Mouse (Mus musculus): Measurements from ENCODE around the gene E2f8.

E2f8 gene

DNA sequence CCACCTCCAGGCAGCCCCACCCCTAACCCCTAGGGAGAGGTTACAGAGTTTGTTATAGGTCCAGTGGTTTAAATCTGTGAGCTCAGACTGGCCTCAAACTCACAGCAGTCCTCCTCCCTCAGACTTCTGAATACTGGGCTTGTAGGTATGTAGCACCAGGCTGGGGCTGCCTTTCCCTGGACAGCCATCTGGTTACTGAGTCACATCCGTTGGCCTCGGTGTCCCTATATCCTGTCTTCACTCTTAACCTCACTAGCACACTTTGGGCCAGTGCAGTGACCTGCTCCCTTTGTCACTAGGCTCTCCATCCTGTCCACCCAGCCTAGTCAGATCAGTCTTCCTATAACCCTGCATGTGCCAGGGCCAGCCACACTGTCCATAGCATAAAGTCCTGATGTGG lies 7.4 kb upstream of the E2f8 start:
- no peak for DNase-seq

DNA sequence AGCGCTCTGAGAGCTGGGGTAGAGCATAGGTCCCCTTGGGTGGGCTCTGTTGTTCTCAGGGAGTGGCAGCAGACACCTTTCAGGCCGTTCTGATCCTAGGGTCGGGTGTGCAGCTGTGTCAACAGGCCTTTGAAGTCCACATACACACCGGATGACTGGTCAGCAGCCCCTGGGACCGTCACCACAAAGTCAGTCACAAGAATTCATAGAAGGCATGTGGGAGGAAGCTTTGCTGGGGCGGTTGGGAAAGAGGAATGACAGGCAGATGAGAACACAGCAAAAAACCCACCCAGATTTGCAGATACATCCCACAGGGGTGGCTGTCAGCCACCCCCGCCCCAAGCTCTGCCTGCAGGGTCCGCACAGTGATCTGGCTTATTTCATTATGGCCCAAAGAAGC lies 6.6 kb upstream of the E2f8 start:
- no peak for DNase-seq

DNA sequence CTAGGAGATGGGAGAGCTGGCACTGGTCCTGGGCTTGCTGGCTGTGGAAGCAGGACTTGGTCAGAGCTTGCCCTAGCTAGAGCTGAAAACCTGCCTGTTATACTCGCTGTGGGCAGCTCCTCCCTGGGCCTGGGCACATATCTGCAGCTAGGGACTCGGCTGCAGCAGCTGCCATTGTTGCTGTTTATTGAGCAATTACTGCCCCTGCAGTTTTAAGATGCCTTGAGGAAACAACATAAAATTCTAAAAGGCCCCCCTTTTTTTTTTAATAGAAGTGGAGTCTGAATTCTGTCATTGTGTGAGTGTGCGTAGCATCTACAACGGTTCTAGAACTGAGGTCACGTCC lies 2.8 kb upstream of the E2f8 start:
- no peak for DNase-seq

DNA sequence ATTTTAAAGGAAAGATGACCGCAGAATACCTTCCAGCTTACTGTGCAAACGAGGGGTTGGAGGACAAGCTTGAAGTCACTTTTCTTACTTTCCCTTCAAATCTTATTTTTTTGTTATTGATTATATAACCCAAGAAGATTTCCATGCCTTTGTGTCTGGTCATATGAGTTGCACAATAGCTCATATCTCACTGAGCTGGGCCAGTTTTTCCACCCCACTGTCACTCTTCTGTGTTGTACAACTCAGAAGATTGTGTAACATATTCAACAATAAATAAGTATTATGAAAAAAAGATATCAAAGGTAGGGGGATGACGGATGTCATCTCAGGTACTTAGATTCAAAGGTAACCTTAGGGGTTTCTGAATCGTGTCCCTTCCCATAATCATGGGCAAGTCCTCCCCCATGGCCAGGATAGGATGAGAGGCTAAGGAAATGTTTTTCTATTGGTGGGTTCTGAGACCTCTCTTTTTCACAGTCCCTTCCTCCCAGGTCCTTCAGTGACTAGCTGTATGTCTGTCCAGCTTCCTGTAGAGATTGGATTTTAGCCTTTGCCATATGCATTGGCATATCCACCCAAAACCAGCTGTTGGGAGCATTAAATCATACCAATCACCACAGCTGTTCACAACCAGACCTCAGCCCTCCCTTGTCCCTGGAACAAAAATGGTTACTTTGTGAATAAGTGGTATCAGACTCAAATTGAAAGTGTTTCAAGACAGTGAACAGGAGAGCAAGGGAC lies 2.3 kb upstream of the E2f8 start:
- DNase-seq: no peak

DNA sequence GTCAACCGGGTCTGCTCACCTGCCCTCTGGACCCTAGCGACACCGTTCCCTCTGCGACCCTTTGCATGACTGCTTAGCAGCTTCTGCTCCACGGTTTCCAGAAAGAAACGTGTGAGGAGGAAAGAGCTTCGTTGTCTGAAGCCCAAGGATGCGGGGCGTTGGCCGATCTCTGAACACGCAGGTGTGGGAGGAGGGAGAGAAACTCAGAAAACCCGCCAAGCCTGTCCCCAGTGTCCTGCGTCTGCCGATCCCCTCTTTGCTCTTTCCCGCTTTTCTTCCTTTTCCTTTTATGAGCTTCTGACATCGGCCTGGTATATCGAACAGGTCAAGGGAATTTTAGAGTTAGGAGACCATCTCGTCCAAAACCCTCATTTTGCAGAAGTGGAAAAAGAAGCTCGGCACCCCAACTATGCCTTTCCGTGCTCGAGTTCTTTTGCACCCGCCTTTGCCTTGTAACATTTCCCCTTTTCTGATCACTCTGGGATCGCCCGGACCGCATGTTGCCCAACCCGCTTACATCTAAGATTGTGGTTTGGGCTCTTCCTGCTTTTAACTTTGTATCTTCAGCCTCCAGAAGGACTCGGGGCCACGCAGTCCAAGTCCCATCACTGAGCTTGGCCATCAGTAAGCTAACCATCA lies 694 bp upstream of the E2f8 start:
- DNase-seq: no peak

DNA sequence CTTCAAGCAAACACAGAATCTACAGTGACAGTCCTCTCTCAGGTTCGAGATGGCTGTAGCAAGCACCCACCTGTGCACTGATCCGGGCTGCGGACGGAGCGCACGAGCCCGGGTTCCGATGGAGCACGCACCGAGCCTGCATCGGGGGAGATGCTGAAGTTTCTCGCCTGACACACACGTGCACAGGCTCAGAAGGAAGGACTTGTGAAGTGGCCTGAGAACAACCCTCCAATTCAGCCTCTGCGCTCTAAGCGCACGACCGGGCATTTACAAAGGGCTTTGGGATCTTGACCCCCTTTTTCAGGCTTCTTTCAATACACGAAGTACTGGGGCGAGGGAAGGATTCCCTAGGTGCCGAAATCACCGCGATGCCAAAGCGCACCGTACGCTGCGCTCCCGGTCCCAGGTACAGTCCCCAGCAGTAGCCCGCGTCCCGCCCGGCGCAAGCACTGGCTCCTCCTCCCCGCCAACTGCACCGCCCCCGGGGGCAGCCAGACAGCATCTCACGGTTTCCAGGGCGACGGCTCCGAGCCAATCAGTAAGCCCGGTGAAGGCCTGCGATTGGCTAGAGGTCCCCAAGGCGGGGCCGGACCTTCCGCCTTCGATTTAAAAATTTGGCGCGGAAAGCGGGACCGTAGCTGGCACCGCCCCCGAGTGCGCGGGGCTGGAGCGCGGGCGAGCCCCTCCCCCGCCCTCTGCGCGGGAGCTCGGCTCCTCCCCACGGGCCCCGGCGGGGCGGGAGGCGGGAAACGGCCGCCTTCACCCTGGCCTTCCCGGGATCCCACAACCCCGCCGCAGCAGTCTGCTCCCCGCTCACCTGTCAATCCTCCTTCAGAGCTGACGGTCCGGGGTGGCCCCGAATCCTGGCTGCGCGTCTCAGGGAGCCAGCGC lies 560 bp downstream of the E2f8 start:
- DNase-seq: peak; percentile 96

DNA sequence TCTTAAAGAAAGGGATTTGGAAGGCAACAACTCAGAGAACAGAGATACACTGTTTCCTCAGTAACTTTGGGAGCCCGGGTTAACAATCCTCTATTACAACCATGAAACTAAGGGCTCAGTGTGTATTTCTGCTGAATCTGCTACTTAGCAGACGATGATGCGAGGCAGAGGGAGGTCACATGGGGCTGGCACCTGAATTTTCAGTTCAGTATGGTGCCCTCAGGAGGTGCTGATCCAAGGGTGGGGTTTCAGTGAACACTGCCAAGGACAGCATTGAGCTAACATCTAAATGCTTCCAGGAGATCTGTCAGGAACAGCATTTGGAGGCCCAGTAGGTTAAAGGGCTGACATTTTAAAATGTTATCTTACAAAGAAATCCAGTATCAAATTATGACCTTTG lies 1.8 kb downstream of the E2f8 start:
- no peak for DNase-seq

DNA sequence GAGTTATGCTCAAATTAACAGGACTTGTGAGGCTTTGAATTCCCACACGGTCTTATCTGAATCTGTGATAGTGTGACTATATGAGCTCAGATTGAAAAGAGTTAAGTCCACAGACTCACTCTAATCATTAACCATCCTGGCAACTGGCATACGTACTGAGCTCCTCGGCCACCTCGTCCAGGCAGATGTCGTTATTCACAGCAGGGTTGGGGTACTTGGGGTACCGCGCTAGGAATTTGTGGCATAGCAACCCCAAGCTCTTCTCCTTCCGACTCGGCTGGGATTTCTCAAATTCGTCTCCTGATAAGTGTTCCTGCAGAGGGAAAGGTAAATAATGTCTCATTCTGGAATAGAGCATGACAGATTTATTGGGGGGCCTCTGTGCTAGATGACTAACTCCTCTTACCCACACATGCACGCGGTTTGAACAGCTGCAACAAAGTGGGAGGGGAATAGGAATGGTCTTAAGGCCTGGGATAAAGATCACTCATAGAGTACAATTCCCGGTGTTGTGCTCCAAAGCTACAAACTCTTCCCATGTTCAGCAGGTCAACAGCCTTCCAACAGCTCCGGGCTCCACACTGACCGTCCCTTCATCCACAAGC lies 3.5 kb downstream of the E2f8 start:
- DNase-seq: no peak

DNA sequence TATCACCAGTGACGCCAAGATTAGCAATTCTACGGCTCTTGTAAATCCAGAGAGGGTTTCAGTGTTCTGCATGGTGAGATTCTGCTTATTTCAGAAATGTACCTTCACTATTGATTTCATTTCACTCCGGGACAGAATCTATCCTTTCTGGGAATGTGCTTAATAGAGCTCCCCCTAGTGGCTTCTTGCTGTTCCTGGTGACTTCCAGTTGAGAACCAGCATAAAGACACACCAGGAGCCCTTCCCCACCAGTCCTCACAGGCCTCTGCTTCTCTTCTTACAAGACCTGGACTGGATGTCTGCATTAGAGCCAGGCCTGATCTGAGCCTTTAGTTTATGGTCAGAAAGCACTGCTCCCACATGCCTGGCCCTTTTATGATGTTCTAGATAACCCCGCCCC lies 4.9 kb downstream of the E2f8 start:
- DNase-seq: peak; percentile 59

DNA sequence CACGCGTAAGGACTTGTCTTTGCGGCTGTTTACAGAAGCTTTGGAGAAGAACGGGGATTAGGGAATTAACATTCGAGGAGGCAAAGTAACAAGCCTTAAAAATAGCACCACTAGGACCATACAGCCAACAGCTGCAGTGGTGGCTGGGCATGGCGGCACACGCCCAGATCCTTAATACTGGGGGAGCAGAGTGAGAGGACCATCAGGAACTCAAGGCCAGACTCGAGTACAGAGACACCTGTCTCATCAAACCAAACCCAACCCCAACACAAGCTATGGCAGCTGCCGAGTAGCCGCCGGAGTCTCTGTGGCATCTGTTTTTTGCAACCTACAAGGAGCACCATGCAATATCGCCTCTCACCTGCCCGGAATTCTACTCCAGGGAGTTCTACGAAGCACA lies 6.3 kb downstream of the E2f8 start:
- DNase-seq: no peak

DNA sequence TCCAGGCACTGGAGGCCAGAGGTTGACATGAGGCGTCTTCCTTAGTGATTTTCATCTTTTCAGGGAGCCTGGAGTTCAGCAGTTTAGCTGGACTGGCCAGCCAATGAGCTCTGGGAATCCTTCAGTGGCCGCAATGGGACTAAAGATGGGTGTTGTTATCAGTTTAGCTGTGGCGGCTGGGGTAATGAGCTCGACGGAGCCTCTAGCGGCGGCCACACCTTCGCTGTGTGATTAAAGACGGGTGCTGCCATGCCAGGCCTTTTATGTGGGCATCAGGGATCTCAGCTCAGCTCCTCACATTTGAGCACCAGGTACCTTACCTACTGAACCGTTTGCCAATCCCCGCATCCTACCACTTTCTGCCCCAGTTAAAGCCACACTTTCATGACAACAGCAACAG lies 10.1 kb downstream of the E2f8 start:
- DNase-seq: no peak

DNA sequence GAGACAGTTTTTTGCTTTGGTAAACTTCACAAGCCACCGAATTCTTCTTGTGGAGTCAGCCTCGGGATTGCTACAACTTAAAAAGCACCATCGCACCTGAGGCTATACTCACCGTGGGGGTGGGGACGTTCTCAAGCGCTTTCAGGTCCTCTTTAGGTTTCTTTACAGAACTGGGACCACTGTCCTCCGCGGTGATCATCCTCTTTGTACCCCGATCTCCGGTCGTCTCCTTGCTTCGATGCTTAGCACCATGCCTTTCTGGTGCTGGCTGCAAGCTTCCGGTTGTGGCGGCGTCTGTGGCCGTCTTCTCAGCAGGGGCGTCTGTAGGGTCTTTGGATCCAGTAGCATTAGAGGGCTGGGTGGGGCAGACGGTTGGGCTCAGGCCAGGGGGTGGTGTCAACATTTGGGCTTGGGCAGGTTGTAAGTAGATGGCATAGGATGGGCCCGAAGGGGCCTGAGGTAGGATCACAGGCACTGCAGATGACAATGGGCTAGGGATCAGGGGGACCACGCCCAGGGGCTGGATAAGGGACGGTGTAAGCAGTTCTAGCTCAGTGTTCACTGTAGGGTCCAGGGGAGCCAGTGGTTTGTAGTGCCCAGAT lies 10.7 kb downstream of the E2f8 start:
- no peak for DNase-seq

DNA sequence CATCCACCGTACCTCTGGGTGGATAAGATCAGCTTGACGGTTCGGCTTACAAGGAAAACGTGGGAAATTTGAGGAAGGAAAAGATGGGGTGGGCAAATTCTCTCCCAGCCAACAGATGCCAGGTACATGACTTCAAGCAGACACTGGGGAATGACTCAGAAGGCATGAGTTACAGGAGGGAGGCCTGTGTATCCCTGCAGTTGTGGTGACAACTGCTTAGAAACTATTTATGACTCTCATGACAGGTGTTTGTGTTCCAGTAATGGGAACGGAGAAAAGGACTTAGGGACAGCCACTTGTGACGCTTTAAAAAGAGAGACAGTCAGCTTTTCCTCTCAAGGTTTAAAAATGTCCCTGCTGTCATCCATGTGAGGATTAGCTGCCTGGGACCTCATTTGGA lies 11.3 kb downstream of the E2f8 start:
- no peak for DNase-seq

DNA sequence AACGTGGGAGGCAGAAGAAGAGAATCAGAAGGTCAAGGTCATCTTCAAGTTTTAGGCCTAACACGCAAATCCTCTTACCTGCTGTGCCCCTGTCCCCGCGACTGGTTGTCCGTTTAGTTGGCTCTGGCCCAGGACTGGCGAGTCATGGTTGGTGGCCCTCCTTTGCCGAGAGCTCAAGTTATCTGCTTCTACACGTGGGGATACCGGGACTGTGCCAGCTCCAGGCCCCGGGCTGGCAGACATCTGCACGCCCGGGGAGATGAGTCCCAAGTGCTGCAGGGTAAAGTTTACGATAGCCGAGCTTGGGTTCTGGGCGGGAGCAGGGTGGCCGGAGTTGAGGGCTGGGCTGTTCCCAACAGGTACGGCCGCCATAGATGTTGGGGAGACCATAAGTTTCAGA lies 13.8 kb downstream of the E2f8 start:
- DNase-seq: no peak

DNA sequence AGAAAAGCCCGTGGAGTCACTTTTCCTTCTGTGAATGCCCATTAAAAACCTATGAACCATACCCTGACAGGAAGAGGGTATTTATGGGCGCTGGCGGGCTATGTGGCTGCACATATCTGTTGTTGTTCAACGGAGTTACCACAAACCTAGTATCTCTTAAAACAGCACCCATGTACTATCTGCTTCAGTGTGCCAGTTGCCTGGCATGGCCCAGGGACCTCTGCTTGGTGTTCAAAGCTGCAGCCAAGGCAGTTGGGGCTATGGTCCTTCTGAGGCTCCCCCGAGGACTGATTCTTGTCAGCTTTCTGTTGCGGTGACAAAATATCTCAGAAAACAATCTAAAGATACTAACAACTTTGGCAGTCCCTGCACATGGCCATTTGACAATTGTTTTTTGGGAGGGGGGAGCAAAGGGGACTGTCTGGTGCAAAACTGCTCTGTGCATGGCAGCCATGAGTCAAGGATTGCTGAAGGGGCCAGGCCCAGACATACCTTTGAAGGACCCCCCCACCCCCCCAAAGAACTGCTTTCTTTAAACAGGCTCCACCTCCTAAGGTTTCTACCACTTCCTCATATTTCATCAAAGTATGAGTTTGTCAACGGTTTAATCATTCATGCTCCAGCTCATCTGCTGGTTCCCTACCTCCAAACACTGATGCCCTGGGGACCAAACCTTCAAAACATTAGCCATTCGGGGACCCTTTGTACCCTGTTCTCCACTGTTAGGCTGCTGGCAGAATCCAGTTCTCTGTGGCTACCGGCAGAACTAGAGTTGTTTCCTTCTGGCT lies 16.5 kb downstream of the E2f8 start:
- no peak for DNase-seq

DNA sequence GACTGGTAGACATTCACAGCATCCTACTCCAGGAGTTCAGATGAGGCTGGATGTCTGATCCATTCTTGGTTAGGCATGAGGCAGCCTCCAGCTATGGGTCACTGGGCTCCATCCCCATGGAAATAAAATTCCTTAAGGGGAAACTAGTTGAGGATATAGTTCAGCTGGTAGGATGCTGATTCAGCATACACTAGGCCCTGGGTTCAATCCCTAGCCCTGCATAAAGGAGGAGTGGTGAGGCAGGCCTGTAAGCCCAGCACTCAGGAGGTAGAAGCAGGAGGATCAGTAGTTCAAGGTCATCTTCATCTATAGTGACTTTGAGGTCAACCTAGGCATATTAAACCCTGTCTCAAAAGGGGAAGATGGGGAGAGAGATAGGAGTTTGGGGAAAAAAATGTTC lies 17.2 kb downstream of the E2f8 start:
- no peak for DNase-seq

DNA sequence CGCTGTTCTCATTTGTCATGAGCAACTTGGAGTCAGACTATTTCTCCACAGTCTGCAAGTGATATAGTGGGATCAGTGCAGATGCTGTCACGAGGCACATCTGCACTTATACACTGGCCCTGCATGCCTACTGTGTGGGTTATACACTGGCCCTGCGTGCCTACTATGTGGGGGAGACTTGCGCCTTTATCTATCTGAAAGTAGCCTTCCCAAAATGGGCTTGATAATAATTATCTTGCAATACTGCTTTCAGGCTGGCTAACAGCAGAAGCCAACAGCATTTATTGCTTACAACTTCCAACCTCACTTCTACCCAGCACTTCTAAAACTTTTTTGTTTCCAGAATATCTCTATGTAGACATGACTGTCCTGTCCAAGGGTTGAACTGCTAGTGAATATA lies 19.6 kb downstream of the E2f8 start:
- DNase-seq: no peak

DNA sequence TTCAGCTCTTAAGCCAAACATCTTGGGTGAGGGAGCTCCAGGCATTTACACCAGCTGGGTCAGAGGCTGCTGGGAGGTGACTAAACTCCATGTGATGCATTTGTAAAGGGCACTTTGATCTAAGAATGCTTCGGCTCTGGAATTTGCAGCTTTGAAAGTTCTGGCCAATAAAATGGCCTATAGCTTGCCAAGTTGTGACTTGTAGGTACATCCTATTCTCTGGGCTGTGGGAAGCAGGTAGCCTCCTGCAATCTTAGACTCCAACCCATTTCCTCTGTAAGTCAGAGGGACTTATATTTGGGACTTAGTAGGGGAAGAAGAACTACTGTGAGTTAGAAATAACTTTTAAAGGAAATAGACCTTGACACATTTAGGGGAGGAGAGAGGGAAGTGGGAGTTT lies 20.4 kb downstream of the E2f8 start:
- no peak for DNase-seq

DNA sequence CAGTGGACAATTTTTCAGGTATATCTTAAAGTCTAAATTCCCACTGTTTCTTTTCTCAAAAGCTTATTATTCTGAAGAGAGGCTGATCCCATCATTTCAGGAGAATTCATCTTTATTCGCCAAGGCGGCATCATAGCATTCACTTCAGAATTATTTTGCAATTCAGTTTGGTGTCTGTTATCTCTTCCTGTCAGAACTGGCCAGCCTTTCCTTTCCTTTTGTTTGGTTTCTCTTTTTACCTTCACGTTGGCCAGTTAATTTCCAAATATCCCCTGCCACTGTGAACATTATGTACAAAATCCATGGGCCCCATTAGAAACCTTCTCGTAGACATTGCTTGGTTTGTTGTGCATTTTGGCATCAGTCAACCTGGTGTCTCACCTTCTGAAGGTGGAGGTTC lies 22.0 kb downstream of the E2f8 start:
- no peak for DNase-seq

DNA sequence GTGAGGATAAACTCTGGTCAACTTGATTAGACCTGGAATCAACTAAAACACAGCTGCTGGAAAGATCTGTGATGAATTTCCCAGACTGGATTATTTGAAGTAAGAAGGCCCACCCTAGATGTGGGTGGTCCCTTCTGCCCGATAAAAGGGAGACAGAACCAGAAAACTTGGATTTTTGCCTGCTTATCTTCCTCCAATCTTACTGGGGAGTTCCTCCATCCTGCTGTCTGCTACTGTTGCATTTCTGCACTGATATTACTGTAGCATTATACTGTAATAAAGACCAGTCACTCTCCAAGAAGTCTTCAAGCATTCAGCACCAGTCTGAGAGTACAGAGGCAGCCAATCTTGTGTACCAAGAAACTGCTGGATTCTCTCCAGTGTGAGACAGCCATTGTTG lies 23.1 kb downstream of the E2f8 start:
- no peak for DNase-seq

DNA sequence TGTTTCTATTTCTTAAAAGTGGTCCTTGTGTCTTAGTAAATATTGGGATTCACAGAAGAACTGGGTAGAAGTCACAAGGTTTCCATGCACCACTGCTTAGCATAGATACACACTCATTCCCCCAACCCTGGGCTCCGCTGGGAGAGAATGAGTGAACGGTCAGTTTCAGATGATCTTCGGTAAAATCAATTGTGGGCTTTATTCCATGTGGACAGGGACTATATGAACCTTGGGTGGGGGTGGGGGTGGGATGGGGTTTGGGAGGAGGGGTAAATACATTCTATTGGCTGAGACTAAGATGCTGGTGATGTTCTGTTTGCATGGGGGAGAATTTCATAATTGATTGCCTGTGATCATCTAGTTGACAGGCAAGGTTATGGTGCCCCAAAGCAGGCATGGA lies 25.9 kb downstream of the E2f8 start:
- DNase-seq: no peak

DNA sequence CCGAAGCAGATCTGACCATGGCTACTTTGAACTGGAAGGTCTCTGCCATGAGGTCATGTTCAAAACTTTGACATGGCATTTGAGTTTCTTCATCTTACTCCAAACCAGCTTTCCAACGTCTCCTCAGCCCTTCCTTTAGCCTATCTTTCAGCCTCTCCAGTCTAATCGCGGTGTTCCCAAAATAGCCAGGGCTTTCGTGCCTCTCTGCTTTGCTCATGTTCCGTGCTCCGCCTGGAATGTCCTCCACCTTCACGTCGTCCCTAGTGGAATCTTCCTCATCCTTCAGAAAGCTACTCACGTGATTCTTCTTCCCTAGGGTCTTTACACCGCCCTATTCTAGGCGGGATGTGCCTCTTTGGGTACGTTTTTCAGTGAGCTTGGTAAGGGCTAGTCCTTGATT lies 27.9 kb downstream of the E2f8 start:
- no peak for DNase-seq
